Mouse (Mus musculus) limb, embryonic 14.5 days (tissue): ENCODE measurements around the gene Gm47959. TPM values are rescaled to one million over a fixed set of nuclear protein-coding genes. Genes with fewer than 3 reads are reported as not detected.
"Not testable (repeated sequence)": the region's sequence is repeated elsewhere in the genome, so short reads cannot be mapped to it uniquely, and the experiment has no call there.

ENCODE experiments used
- ATAC-seq: fragments of 200-750 bp; cut with Nextera tagmentation; 2 replicates; pipeline ENCODE4 v1.8.0; 2017; ENCODE audit warnings: low read depth, moderate number of reproducible peaks, moderate TSS enrichment; ENCODE audit not compliant: low FRiP score
- DNase-seq: peaks from one replicate; pipeline ENCODE4 v3.0.0-alpha.2; 2015; ENCODE audit warnings: low spot score
- H3K27ac ChIP-seq: fragments of 300-500 bp; sonication (generic); replicated peaks from 2 replicates; pipeline ENCODE4 v1.5.1; 2014; ENCODE audit warnings: low read depth, mild to moderate bottlenecking, low read length, moderate library complexity, mixed read lengths
- H3K27me3 ChIP-seq: fragments of 300-500 bp; sonication (generic); 2 replicates; pipeline ENCODE4 v1.6.1; 2014; ENCODE audit warnings: low read length, mixed read lengths; ENCODE audit not compliant: control insufficient read depth, insufficient read depth
- H3K36me3 ChIP-seq: fragments of 300-500 bp; sonication (generic); 2 replicates; pipeline ENCODE4 v1.6.1; 2014; ENCODE audit warnings: mild to moderate bottlenecking, low read length, moderate library complexity, mixed read lengths; ENCODE audit not compliant: control insufficient read depth, insufficient read depth
- H3K4me1 ChIP-seq: fragments of 300-500 bp; sonication (generic); 2 replicates; pipeline ENCODE4 v1.6.1; 2014; ENCODE audit warnings: antibody characterized with exemption, low read length, mixed read lengths; ENCODE audit not compliant: control insufficient read depth, insufficient read depth
- H3K4me2 ChIP-seq: fragments of 300-500 bp; sonication (generic); replicated peaks from 2 replicates; pipeline ENCODE4 v1.6.1; 2014; ENCODE audit warnings: low read depth, mild to moderate bottlenecking, low read length, moderate library complexity; ENCODE audit not compliant: severe bottlenecking
- H3K4me3 ChIP-seq: fragments of 300-500 bp; sonication (generic); replicated peaks from 2 replicates; pipeline ENCODE4 v1.5.1; 2014; ENCODE audit warnings: low read length
- H3K9ac ChIP-seq: fragments of 300-500 bp; sonication (generic); 2 replicates; pipeline ENCODE4 v1.6.1; 2014; ENCODE audit warnings: mild to moderate bottlenecking, low read depth, low read length, moderate library complexity; ENCODE audit not compliant: severe bottlenecking
- H3K9me3 ChIP-seq: fragments of 300-500 bp; sonication (generic); 2 replicates; pipeline ENCODE4 v1.6.1; 2016; ENCODE audit warnings: low read length; ENCODE audit not compliant: control insufficient read depth
- POLR2A ChIP-seq: fragments of 200-500 bp; IDR thresholded peaks from 2 replicates; pipeline ENCODE4 v1.8.0; 2012; ENCODE audit warnings: inconsistent platforms, mild to moderate bottlenecking, moderate library complexity, borderline replicate concordance; ENCODE audit not compliant: insufficient read depth, insufficient read length; ENCODE audit errors: extremely low read depth
- WGBS: fragments of 180-500 bp; shearing (Covaris S2); extraction: QIAGEN DNeasy Blood & Tissue Kit; methylation state at CpG from one replicate; pipeline ENCODE4 v1.1.7; 2014; 5-methylcytosine and 5-hydroxymethylcytosine counted together
- polyA plus RNA-seq, 2 experiments: library from polyadenylated mRNA; depleted of rRNA in 1 of 2; stranded (reverse) in 1 of 2; unstranded in 1 of 2; fragments of >200 nt; fragmentation: Nextera tagmentation in 1 of 2; extraction: Ambion mirVana in 1 of 2; gene quantifications; 2 replicates each; pipeline versions ENCODE4 v1.2.1 to v1.2.3; 2012 to 2014

The Gm47959 gene
- polyA plus RNA-seq (2012; rRNA removed) (not detected in 2 replicates), polyA plus RNA-seq (2014; fragmentation: Nextera tagmentation; extraction: Ambion mirVana) (not detected in 2 replicates)

DNA sequence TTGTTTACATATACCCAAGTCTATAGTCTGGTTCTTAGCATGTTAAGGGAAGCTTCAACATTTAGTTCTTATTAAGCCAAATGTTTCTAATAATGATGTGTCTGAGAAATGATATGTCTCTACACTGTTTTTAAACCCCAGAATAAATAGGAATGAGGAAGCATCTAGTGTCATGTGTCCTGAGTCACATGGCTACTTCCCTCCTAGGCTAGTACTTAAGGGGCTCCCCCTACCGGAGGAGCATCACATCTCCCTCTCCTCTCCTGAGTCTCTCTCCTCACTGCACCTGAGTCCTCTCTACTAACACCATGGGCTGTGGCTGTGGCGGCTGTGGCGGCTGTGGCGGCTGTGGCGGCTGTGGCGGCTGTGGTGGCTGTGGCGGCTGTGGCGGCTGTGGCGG is at the start of gene Gm47959:
TSS of gene Gm47959 (plus strand) at position 243 of the 400 bp plus-strand sequence.
- H3K4me2 ChIP-seq, H3K9ac ChIP-seq, H3K4me3 ChIP-seq, H3K27me3 ChIP-seq, H3K36me3 ChIP-seq, H3K9me3 ChIP-seq, DNase-seq, H3K4me1 ChIP-seq, ATAC-seq, H3K27ac ChIP-seq: not testable (repeated sequence)
- 92% methylated on average over 8 of the region's 9 CpGs for WGBS

DNA sequence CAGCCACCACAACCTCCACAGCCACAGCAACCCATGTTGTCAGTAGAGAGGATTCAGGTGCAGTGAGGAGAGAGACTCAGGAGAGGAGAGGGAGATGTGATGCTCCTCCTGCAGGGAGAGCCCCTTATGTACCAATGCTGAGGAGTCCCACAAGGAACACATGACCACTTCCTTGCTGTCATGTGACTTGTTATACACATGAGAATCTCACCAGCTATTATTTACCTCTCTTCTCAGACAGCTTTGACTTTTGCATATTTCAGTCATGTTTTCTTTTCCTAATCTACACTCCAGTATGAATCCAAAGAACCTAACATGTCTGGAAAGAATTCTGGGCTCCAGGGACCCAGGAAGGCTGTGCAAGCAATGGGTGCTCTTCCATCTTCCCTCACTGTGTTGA is 44.4 kb upstream of the Gm47959 start, which contains the start of gene Gm7544:
TSS of gene Gm7544 (minus strand) at position 101 of the 400 bp plus-strand sequence.
- not testable (repeated sequence) for H3K9ac ChIP-seq, H3K4me2 ChIP-seq, ATAC-seq

DNA sequence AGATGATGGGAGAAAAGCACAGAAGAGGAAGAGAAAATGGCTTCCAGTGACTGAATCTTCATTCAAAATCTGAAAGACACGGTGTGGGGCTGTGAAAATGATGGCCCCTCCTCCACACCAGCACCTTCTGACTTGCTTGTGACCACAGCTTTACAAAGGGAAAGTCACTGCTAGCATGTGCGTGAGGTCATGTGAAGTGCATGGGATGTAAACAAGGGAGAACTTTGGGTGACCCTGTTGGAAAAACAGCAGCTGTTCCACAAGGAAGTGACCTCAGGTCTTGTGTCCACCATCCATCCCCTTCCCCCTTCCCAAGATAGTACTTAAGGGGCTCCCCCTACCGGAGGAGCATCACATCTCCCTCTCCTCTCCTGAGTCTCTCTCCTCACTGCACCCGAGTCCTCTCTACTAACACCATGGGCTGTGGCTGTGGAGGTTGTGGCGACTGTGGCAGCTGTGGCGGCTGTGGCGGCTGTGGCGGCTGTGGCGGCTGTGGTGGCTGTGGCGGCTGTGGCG is 40.4 kb upstream of the Gm47959 start, which contains the start of gene Gm47955:
TSS of gene Gm47955 (plus strand) at position 417 of the 516 bp plus-strand sequence.
- Histone ChIP-seq H3K4me1 (no peaks in the 10 kb centered on the region), H3K27me3 (no peaks in the 10 kb centered on the region), H3K36me3 (no peaks in the 10 kb centered on the region), H3K4me3 (no peak within 1 kb of the TSS), H3K9me3 (no peaks in the 10 kb centered on the region), H3K27ac (no peak within 1 kb of the TSS), H3K4me2 (no peak within 1 kb of the TSS), H3K9ac (no peak within 1 kb of the TSS)
- no peak for ATAC-seq
- WGBS, result 92% methylated on average over 11 of the region's 11 CpGs
- no peak for TF ChIP-seq POLR2A
- no peak for DNase-seq

More for the DNA sequence above, 44.4 kb upstream of the Gm47959 start, which contains the start of gene Gm7544:
- H3K9me3 ChIP-seq, H3K27me3 ChIP-seq, H3K36me3 ChIP-seq, DNase-seq, H3K27ac ChIP-seq, H3K4me1 ChIP-seq, H3K4me3 ChIP-seq: not testable (repeated sequence)

DNA sequence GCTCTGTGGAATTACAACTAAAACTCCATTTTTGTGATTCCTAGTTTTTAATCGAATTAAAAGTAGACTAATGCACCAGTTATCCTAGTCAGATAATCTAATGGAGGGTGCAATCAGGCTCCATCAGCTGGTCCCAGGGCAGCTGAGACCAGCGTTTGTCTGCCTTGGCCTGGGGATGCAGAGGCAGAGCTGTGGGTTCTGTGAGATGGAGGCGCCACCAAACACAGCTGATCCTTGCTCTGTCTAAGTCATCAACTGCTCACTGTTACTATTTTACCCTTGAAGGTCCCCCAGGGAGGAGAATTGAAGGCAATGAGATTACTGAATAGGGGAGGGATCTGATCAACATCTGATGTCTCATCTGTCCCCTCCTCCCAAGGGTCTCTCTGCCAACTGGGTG is 33.9 kb upstream of the Gm47959 start:
- Histone ChIP-seq H3K4me2 (no peak overlapping the region), H3K27me3 (no peaks in the 10 kb centered on the region), H3K4me1 (no peaks in the 10 kb centered on the region), H3K27ac (no peak overlapping the region), H3K9me3 (no peaks in the 10 kb centered on the region), H3K9ac (no peak overlapping the region), H3K36me3 (no peaks in the 10 kb centered on the region), H3K4me3 (no peak overlapping the region)
- ATAC-seq (no peak), DNase-seq (no peak)
- WGBS, result 72% methylated on average over 3 of the region's 3 CpGs
- TF ChIP-seq POLR2A, result no peak

DNA sequence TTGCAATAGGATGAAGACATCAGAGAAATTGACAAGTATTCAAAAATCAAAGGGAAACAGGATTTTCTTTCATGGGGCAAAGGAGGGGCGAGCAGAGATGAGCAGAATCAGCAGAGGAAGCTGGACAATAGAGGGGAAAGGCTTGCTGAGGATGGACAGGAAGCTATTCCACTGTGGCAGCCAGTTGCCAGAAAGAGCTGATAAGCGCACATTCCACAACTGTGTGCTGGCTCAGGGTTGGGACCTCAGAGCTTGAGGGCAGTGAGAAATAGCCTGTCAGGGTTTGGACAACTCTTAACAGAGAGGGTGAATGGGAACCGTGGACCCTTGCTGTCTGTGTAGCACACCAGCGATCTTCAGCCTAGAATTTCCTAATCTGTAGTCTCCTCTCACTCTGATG is 28.3 kb upstream of the Gm47959 start:
- 47% methylated on average over 4 of the region's 4 CpGs for WGBS
- no peaks in the 10 kb centered on the region for H3K9me3 ChIP-seq
- H3K4me2 ChIP-seq, result no peak overlapping the region
- DNase-seq, result no peak
- no peak overlapping the region for H3K27ac ChIP-seq
- H3K4me1 ChIP-seq, result no peaks in the 10 kb centered on the region
- H3K9ac ChIP-seq, result no peak overlapping the region
- H3K36me3 ChIP-seq, result no peaks in the 10 kb centered on the region
- TF ChIP-seq POLR2A, result no peak
- no peak overlapping the region for H3K4me3 ChIP-seq
- no peaks in the 10 kb centered on the region for H3K27me3 ChIP-seq
- ATAC-seq, result no peak

DNA sequence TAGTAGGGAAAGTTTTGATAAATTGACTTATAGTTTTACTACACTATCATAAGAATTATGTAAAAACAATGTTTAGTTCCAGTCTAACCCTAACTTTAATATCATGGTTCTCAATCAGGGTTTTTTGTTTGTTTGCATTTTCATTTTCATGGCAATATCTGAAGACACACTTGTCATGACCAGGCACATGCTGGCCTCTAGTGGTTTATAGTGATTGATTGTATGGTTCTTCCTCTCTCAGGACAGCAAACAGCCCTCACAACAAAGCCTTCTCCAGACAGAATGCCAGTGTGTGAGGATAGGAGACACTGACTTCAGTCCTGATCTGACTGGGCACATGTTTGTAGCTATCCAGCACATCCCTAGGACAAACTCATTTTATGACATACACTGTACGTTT is 27.1 kb upstream of the Gm47959 start:
- H3K4me2 ChIP-seq, result no peak overlapping the region
- no peak overlapping the region for H3K9ac ChIP-seq
- no peaks in the 10 kb centered on the region for H3K36me3 ChIP-seq
- no peaks in the 10 kb centered on the region for H3K27me3 ChIP-seq
- H3K27ac ChIP-seq, result no peak overlapping the region
- ATAC-seq (no peak), DNase-seq (no peak)
- no peaks in the 10 kb centered on the region for H3K4me1 ChIP-seq
- no peaks in the 10 kb centered on the region for H3K9me3 ChIP-seq
- 69% methylated on average over 1 of the region's 1 CpGs for WGBS
- no peak for TF ChIP-seq POLR2A
- no peak overlapping the region for H3K4me3 ChIP-seq
